Mouse (Mus musculus) frontal cortex, postnatal 36 days (tissue): ENCODE results near the gene Iqcn.
A peak's percentile ranks its signal among the peaks of the same experiment; 100 is the strongest.

ENCODE experiments used
- DNase-seq, 2 experiments: peaks; one replicate each; pipeline ENCODE4 v3.0.0; 2022; ENCODE audit warnings: low spot score in 2 of 2

Iqcn gene

DNA sequence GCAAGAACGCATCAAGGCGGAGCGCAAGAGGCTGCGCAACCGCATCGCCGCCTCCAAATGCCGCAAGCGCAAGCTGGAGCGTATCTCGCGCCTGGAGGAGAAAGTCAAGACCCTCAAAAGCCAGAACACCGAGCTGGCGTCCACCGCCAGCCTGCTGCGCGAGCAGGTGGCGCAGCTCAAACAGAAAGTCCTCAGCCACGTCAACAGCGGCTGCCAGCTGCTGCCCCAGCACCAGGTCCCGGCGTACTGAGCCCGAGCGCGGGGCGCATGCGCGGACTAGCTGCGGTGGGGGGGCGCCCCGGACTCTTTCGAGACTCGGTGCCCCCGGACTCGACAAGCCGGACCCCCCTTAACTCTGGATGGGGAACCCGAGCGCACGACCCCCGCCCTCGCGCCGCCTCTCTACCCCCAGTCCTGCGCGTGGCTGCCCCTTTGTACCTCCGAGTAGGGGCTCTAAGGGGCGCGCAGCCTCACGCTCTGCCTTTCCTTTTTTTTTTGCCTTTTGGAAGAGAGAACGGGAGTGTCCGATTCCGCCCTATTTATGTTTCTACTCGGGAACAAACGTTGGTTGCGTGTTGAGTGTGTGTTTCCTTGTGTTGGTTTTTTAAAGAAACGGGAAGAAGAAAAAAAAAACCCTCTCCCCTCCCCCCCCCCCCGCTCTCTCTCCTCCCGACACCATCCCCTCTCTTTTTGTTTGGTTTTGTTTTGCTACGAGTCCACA lies 3.3 kb upstream of the Iqcn start:
- DNase-seq = peak; percentile 76 to 84

GRCm38 (mm10) chr8:70700555-70700922 lies 2.7 kb upstream of the Iqcn start:
- DNase-seq = peak; percentile 81 to 83

DNA sequence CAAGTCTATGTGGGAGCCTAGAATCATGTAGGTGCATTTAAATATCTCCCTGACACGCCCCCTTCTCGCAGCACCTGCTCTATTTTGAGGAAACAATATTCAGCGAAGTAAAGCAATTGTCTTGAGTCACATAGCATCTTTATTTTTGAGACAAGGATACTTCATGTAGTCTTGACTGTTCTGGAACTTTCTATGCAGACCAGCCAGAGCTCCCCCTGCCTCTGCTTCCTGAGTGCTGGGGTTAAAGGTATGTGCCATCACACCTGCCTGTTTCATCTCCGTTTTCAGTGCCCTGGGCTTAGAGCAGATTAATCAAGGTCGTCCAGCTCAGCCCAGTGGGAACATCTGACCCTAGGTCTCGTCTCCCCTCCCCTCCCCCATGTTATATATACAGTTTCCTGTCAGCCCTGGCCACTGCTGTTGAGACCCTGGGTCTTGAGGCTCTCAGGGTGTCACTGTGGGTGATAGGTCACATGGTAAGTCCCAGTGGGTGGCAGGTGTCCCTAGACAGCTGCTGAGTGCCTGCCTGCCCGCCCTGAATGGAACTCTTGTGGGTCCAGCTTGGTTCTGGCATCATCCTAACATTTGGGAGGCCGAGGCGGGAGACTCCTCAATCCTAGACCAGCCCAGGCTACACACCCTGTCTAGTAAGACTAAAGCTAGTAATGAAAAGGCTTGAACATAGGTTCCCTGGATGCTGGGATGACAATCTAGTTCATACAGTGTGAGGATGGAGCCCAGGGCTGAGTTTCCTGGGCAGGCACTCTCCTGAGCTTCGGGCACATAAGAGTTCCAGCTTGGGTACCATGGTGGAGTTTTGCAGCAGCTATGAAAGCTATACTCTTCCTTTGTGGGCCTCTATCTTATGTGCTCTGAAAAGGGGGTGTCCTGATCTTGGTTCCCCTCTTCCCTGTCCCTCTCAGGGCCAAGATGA lies 1.9 kb upstream of the Iqcn start:
- no peak for DNase-seq

GRCm38 (mm10) chr8:70701982-70702841 lies 1.0 kb upstream of the Iqcn start:
- DNase-seq = no peak

- DNase-seq = no peak
Observed at GRCm38 (mm10) chr8:70702842-70703182, 445 bp upstream of the Iqcn start.

GRCm38 (mm10) chr8:70708281-70708680 lies 5.0 kb downstream of the Iqcn start:
- DNase-seq = no peak

DNA sequence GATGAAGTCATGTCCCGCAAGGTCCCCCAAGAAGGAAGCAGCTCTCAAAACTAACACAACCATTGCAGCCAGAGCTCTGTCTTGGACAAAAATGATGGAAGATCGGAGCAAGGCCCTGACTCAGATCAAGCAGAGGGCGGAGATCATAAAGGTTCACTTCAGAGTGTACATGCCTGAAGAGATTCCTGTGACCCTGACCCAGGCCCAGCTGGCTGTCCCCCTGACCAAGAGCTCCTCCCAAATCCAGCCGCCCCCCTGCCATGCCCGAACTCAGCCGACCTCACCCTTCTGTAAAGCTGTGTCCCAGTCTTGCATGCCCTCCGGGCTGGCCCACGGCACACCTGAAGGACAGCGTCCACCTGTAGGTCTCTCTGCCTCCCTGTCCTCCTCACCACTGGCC lies 6.5 kb downstream of the Iqcn start:
- no peak for DNase-seq

- DNase-seq = no peak
Observed at GRCm38 (mm10) chr8:70710296-70710695, 7.0 kb downstream of the Iqcn start.

DNA sequence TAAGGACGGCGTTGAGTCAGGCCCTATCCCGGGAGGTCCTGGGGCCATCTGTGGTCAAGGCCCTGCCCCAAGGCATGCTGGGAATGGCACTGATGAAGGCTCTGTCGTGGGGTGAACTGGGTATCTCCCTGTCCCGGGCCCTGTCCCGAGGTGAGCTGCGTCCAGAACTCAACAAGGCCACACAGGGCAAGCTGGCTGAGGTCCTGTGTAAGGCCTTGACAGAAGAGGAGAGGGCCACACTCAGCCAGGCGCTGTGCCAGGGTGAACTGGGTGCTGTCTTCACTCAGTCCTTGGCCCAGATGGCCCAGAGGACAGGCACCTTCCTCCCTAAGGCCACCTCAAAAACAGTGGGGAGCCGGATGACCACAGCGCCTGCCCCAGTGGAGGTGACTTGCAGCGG lies 7.8 kb downstream of the Iqcn start:
- no peak for DNase-seq

GRCm38 (mm10) chr8:70713991-70714390 lies 10.7 kb downstream of the Iqcn start:
- no peak for DNase-seq

GRCm38 (mm10) chr8:70715086-70715485 lies 11.8 kb downstream of the Iqcn start:
- DNase-seq = no peak

GRCm38 (mm10) chr8:70716521-70717400 lies 13.5 kb downstream of the Iqcn start:
- no peak for DNase-seq

DNA sequence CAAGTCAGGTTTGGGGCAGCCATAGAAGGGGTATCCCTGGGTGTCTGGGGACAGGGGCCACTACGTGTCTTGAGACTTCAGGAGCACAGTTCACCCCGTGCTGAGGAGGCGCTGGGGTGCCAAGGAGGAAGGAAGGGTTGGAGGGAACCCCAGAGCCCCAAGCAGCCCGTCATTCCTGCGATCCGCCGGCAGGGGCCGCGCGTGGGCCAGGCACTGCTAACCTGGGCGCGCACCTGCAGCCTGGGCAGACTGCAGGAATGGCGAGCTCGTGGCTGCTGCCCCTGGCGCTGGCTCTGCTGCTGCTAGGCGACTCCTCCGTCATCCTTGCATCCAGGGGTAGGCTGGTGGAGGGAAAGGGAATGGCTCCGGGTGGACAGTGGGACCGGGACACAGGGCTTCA lies 15.0 kb downstream of the Iqcn start, which contains the start of gene Gm3336:
Gene Gm3336 (plus strand): TSS at position 247 of the 400 bp plus-strand sequence.
- DNase-seq = peak; percentile 57 to 66

GRCm38 (mm10) chr8:70719796-70720270 lies 16.6 kb downstream of the Iqcn start:
- no peak for DNase-seq

- DNase-seq = peak; percentile 83 to 89
Observed at GRCm38 (mm10) chr8:70720739-70721138, 17.5 kb downstream of the Iqcn start.

GRCm38 (mm10) chr8:70721601-70722000 lies 18.3 kb downstream of the Iqcn start:
- no peak for DNase-seq

DNA sequence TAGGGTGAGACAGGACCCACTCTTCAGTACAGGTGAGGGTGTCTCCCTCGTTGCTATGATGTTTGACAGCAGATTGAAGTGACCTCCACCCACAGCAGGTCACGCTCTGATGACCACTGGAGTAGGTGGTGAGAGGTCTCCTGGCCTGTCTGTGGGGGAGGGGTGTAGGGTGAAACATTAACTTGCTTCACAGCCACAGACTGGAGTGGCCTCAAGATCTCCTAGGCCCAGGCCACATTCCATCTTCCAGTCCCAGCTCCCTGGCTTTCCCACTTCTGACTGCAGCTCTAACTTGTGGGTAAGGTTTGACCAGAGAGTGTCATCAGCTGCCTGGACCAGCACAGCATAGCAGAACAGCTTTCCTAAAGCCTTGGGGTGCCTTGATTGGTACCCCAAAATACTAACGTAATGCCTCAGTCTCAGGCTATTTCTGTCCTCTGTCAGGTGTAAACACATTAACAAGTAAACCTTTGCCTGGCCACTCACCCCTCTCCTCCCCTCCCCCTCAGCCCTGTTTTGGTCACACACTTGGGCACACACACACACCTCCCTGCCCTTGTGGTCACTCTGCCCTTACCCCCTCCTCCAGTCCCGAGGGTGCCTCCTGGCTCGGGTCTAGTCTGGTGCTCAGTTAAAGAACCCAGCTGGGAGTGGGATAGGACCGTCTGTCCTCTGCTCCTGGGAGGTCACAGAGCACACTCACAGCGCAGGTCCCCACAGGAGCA lies 20.4 kb downstream of the Iqcn start, which contains the start of gene Pde4c:
Gene Pde4c (plus strand): TSS at position 235 of the 725 bp plus-strand sequence.
- no peak for DNase-seq

DNA sequence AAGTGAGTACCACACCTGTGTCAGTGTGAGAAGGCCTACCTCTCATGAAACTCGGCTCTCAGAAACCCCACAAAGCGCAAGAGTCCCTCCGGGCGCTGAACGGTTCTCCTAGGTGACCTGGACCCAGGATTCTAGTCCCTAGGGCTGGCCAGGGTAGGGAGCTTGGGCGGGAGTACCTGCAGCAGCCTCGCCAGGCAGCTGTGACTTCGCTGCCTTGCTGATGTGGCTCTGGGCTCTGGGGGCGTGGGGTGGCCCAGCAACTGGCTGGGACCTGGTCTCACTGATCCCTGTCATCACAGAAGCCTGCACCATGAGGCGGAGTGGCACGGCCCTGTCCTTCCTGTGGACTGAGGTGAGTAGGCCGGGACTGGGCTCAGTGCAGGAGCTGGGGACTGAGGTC lies 21.0 kb downstream of the Iqcn start:
- DNase-seq = no peak

- DNase-seq = no peak
Observed at GRCm38 (mm10) chr8:70725792-70726447, 22.7 kb downstream of the Iqcn start.

DNA sequence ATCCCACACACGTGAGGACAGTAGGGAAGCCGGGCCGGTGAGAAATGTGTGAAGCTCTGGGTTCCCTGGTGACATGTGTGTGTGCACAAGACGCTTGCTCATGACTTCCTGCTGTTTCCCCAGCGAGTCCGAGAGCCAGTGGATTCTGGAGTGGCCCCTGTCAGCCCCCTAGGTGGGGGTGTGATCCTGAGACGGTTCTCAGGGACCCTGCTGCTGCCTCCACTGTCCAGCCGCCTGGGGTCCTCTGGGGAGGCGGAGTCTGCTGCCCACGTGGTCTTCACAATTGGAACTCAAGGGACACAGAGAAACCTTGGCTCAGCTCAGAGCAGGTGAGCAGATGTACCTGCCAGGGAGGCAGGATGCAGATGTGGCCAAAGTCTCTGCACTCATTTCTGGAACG lies 23.5 kb downstream of the Iqcn start:
- DNase-seq = no peak
